Mouse (Mus musculus) bone marrow macrophage, adult 2 months (primary cell): ENCODE results near the gene Chid1. TPM values are rescaled to one million over a fixed set of nuclear protein-coding genes. Genes with fewer than 3 reads are reported as not detected.

Experiments used
- H3K27ac ChIP-seq: 2 replicates; pipeline ENCODE4 v1.5.1; 2012; ENCODE audit warnings: low read depth, low read length; ENCODE audit not compliant: insufficient read depth
- H3K4me1 ChIP-seq: 2 replicates; pipeline ENCODE4 v1.6.1; 2012; ENCODE audit warnings: low read length; ENCODE audit not compliant: control insufficient read depth, insufficient read depth
- H3K4me3 ChIP-seq: 2 replicates; pipeline ENCODE4 v1.5.1; 2012; ENCODE audit warnings: mild to moderate bottlenecking, low read length, moderate library complexity; ENCODE audit not compliant: insufficient read depth
- CTCF ChIP-seq: IDR thresholded peaks from 2 replicates; pipeline ENCODE4 v1.5.1; 2012; ENCODE audit warnings: low read depth, mild to moderate bottlenecking, low read length, moderate library complexity
- POLR2A ChIP-seq: IDR thresholded peaks from 2 replicates; pipeline ENCODE4 v1.6.1; 2012; ENCODE audit warnings: mild to moderate bottlenecking, low read depth, low read length, borderline replicate concordance
- polyA plus RNA-seq: library from polyadenylated mRNA; stranded (reverse); fragments of >200 nt; gene quantifications from 2 replicates; pipeline ENCODE4 v1.2.4, GENCODE M21; 2012; ENCODE audit not compliant: missing spikeins, insufficient read depth, insufficient read length

Chid1 gene
- polyA plus RNA-seq, 1 experiment = 16.3 TPM

- TF ChIP-seq POLR2A = no peak
- TF ChIP-seq CTCF = no peak
- H3K27ac ChIP-seq = peak within 1 kb of the TSS; percentile 60
- H3K4me3 ChIP-seq = peak within 1 kb of the TSS; percentile 71
- peaks cover 15% of the 10 kb centered on the region for H3K4me1 ChIP-seq
These were observed 95.8 kb downstream of the Chid1 start, which contains the start of gene Pidd1 for GRCm38 (mm10) chr7:141443828-141444237. Gene Pidd1 (minus strand): TSS chr7:141444025.

Other genes starting within 250 kb of the Chid1 start
- not detected in 2 replicates for gene Drd4, start 247.9 kb downstream of the Chid1 start, polyA plus RNA-seq
- 27.3 and 37.4 TPM in 2 replicates for gene Deaf1, start 212.2 kb downstream of the Chid1 start, polyA plus RNA-seq
- gene Tmem80, start 212.1 kb downstream of the Chid1 start, polyA plus RNA-seq = 29.8 and 37.8 TPM in 2 replicates
- gene Eps8l2, start 201.0 kb downstream of the Chid1 start, polyA plus RNA-seq = not detected in 2 replicates
- 422 and 438 TPM in 2 replicates for gene Taldo1, start 147.7 kb downstream of the Chid1 start, polyA plus RNA-seq
- gene Gatd1, start 125.7 kb downstream of the Chid1 start, polyA plus RNA-seq = 45.8 and 50.5 TPM in 2 replicates
- not detected in 2 replicates for gene Cend1, start 110.4 kb downstream of the Chid1 start, polyA plus RNA-seq
- gene Slc25a22, start 102.0 kb downstream of the Chid1 start, polyA plus RNA-seq = 21.4 and 24.8 TPM in 2 replicates
- gene Pidd1, start 95.8 kb downstream of the Chid1 start, polyA plus RNA-seq = 4.0 and 5.6 TPM in 2 replicates
- 2,115 and 2,403 TPM in 2 replicates for gene Rplp2, start 92.5 kb downstream of the Chid1 start, polyA plus RNA-seq
- gene Pnpla2, start 84.7 kb downstream of the Chid1 start, polyA plus RNA-seq = 92.9 and 94.0 TPM in 2 replicates
- 66.8 and 69.6 TPM in 2 replicates for gene Cracr2b, start 78.8 kb downstream of the Chid1 start, polyA plus RNA-seq
- gene Cd151, start 72.5 kb downstream of the Chid1 start, polyA plus RNA-seq = 49.5 and 57.9 TPM in 2 replicates
- 4.8 and 5.0 TPM in 2 replicates for gene Polr2l, start 64.7 kb downstream of the Chid1 start, polyA plus RNA-seq
- gene Tspan4, start 64.6 kb downstream of the Chid1 start, polyA plus RNA-seq = 99.8 and 102 TPM in 2 replicates
- gene Ap2a2, start 22.3 kb upstream of the Chid1 start, polyA plus RNA-seq = 103 and 114 TPM in 2 replicates
- not detected in 2 replicates for gene Muc6, start 115.5 kb upstream of the Chid1 start, polyA plus RNA-seq
- gene Muc2, start 150.5 kb upstream of the Chid1 start, polyA plus RNA-seq = 1.7 and 3.4 TPM in 2 replicates
- not detected in 2 replicates for gene Muc5ac, start 249.1 kb upstream of the Chid1 start, polyA plus RNA-seq